Mouse (Mus musculus) kidney, postnatal 10 days (tissue): ENCODE data around the gene Gm49425.
"Not testable (repeated sequence)": the region's sequence is repeated elsewhere in the genome, so short reads cannot be mapped to it uniquely, and the experiment has no call there.

ENCODE experiments used
- DNase-seq: peaks from one replicate; pipeline ENCODE4 v3.0.0; 2021; ENCODE audit warnings: mixed read lengths

Gene Gm49425

DNA sequence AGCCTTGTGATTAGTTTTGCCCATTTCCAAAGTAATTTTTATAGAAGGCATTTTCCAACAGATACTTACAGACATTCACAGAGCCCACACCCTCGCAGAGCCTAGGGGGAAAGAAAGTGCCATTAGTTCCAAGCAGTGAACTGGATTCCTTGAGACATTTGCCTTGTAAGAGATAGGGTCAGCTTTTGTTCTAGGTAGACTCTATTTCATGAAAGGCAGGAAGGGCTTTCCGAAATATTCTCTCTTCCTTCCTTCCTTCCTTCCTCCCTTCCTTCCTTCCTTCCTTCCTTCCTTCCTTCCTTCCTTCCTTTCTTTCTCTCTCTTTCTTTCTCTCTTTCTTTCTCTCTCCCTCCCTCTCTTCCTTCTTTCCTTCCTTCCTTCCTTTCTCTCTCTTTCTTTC lies at the start of gene Gm49425:
Gene Gm49425 (minus strand): TSS at position 101 of the 400 bp plus-strand sequence.
- not testable (repeated sequence) for DNase-seq

DNA sequence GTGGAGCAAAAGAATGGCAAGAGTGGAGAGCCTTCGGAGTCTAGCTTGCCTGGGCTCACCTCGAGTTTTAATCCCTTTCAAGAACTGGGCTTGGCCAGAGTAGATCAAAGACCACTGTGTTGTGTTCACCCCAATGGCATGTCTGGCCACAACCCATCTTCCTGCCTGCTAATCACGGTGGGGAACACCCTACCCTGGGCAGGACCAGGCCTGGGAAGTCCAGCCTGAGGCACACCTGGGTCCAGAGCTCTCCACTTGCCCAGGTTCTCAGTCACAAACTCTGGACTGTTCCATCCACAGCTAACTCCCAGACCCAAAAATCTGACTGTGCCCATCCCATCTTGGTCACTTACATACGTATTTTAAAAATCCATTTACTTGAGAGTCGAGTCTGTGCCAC lies 45.8 kb upstream of the Gm49425 start, which contains the start of gene Krt90:
Gene Krt90 (minus strand): TSS at position 101 of the 400 bp plus-strand sequence.
- no peak for DNase-seq

DNA sequence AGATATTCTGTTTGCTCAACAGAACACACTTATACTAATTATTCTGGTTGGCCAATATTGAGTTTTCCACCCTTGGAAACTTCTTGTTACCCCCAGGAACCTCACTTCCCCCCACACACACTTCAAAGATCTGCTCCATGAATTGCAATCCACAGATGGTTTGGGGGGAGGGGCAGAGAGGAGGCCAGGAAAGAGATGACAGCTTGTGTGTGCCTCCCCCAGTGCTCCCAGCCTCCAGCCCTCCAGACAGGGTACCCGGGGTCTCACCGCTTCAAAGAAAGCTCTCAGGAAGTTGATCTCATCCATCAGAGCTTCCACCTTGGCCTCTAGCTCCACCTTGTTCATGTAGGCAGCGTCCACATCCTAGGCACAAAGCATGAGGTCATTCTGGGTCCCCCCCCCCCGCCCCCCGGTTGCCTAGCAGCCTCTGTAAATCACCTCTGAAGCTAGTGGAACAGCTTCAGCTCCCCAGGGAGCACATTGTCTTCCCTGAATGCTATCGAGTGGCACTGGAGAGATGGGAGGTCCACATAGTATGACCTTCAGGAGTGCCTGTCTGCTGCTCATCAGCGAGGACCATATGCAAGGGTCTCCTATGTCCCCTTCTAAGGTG lies 41.1 kb upstream of the Gm49425 start:
- no peak for DNase-seq

DNA sequence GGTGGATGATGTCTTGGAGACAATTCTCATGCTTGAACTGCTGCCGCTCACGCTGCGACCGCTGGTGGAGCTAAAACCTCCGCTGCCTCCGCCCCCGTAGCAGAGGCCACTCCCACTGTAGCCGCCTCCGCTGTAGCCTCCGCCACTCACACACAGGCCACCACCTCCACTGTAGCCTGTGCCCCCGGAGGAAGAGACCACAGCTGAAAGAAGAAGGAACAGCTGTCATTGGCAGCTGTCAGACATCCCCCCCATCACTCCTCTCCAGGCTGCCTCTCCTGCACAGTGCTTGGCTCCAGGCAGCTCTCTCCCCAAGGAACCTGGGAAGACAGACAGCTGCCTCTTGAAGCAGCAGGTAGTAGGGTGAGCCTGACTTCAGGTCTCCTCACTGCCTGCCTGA lies 36.1 kb upstream of the Gm49425 start:
- DNase-seq = peak; percentile 70

DNA sequence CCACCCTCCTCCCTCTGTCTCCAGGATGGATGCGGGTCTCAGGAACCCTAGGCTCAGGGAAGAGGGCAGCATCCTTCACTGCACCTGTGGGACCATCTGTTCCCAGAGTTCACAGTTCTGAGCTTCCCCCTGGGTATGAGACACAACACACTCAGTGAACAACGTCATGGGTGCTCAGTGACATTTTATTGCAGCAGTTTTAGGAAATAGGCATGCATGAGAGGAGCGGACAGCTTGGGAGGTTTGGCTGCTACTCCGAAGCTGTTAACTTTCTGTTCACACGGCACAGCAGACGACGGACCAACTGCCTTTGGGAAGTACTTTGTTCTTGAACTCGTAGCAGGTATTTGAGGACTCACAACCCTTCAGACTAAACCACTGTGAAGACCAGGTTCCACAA lies 35.1 kb upstream of the Gm49425 start:
- DNase-seq = no peak

DNA sequence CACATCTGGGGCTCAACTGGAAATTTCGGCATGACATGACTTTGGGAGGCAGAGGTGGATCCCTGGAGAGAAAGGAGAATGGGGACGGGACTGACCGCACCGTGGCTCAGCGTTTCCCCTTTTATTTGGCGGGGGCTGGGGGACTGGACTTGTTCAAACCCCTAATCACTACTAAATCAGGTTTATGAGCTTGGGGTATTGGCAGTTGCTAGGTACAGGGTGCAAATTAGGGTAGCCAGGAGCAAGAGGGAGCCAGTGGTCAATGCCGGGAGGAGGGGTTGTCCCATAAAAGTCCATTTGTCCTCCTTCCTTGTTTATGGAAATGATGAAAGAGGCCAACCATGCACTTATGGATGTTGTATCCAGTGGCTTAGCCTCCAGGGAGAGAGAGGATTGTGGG lies 33.5 kb upstream of the Gm49425 start, which contains the start of gene Krt82:
Gene Krt82 (minus strand): TSS at position 101 of the 400 bp plus-strand sequence.
- no peak for DNase-seq

DNA sequence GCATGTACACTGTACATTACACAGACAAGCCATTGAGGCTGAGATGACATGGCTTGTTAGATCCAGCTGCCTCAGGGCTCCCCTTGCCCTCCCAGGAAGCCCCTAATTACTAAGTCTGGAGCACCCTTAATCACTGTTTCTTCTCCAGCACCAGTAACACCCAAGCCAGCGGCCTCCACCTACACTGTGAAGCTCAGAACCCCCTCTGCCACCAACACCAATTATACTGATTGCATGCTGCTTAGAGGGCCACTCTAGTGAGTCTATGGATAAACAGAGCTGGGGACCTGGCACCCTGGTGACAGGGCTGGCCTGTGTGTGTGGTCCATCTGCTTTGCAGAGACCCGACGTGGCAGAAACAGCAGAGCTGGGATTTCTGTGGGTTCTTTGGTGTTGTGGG lies 27.4 kb upstream of the Gm49425 start:
- no peak for DNase-seq

DNA sequence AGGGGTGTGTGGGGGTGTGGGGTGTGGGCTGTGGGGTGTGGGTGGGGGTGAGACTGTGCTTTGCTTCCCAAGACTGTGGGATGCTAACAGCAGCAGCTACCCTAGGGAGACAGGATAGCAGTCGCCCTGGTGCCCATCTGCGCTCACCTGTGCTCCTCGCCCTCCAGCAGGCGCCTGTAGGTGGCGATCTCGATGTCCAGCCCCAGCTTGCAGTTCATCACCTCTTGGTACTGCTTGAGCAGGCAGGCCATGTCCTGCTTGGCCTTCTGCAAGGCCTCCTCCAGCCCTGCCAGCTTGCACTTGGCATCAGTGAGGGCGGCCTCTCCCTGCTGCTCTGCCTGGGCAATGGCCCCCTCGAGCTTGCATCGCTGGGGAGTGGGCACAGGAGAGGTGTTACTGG lies 25.5 kb upstream of the Gm49425 start:
- peak; percentile 21 for DNase-seq

DNA sequence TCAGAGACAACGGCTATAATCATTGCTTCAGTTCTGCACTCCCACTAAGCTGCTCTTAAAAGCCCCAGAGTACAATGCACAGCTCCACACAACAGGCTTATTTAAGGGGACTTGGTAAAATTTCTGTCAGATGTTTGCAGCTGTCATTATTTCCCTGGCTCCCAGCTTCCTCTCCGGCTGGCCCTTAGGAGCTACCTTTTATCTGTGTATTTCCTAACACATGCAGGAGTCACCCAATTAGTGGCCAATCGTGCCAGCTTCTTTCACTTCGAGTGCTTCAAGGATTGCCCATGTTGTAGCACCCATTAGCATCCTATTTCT lies 21.5 kb upstream of the Gm49425 start:
- DNase-seq = no peak

DNA sequence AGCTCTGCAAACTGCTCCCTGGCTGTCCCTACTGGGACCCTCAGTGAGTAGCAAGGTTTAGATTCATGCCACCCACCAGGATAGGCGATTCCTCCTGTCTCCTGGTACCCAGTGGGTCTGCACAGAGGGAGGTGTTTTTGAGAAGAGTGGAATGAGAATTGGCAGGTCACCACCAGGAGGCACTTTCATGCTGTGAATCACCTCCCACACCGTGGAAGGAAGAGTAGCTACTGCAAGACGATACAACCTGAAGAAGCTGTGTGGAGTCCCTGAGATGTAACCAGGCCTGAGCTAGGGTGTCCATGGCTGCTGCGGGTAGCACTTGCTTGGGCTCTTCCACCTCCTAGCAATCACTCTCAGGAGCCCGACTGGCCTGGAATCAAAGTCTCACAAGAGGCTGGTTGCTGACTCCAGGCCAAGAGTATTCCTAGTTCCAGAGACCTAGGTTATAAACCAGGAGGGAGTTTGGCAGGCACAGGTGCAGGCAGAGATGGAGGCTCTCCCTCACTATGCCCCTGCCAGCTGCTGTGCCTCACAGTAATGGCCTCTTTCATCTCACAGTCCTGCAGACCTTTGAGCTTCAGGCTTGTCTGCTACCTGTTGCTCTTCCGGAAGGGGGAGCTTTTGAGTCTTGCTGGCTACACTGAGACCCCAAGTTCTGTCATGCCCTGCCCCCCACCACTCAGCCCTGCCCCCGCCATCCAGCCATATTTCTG lies 21.0 kb upstream of the Gm49425 start:
- peak; percentile 50 for DNase-seq

DNA sequence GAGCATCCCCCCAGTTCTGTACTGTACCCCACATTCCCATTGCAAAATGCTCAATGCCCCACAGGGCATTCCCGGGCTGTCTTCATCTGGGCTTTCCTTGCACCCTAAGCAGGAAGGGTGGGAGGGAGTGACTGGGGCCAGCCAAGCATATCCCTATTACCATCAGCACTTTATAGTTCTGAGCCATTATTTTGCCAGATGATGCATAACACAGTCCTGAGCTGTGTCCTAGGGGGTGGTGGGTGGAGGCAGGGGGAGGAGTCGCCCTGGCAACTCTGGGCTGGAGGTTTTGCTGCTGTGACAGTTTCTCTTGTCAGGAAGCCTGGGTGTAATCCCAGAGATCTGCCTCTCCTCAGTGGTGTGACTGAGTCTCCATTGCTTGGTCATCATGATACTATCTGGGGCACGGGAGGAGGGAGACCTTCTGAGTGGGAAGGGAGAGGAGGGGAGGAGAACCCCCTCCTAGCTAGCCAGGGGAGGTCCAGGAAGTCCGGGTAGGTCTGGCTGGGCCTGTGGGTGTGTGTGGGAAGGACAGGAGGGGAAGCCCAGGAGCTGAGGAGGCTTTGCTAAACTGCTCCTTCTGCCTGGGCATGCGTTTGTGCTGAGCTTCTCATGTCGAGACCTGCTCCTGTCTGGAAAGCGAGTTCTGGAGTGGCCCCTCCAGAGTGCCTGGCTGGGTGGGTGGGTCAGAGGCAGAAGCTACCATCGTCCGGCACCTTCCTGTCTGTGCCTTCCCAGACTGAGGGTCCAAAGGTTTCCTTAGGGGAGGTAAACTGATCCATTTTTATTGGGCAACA lies 19.2 kb upstream of the Gm49425 start:
- no peak for DNase-seq

DNA sequence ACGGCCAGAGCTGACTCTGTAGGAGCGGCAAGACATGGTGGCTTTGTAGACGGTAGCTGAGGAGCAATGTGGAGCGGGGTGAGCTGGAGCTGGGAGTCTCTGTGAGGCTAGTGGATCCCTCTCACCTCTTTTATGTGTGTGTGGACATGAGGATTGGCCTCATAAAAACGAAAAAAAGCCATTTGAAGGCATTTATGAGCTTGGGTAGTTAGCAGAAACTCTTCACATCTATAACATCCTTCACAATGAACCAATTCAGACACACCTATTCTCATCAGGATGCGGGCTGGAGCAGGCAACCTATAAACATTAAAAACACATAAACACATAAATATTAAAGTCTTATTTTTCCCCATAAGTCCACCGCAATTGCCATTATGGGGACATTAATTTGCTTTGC lies 15.7 kb upstream of the Gm49425 start, which contains the start of gene Krt84:
Gene Krt84 (minus strand): TSS at position 101 of the 400 bp plus-strand sequence.
- no peak for DNase-seq

DNA sequence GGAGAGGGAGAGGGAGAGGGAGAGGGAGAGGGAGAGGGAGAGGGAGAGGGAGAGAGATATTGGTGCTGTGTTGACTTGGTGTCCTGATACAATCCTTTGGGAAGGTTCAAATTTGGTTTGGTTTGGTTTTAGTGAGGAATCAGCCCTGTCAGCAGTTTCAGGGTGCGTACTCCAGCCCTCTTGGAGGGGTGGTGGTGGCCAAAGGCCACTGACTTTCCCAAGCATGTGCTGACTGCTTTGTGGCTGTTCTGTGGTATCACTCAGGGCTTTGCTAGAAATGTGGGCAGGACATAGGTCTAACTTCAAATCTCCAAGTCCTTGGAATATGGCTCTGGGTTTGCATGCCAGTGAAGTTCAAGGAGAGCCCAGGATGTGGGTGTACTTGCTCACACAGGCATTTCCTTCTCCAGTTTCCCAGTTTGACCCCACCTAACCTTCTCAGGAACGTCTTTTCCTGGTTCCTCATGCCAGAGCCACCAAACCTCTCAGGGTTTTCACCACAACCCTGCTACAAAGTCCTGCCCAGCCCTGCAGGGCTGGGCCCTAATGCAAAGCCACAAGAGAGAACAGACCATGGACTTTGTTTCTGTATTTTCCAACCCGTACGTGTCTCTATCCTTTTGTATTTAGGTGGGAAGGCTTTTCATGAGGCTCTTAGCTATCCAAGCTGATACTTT lies 5.6 kb upstream of the Gm49425 start:
- no peak for DNase-seq

DNA sequence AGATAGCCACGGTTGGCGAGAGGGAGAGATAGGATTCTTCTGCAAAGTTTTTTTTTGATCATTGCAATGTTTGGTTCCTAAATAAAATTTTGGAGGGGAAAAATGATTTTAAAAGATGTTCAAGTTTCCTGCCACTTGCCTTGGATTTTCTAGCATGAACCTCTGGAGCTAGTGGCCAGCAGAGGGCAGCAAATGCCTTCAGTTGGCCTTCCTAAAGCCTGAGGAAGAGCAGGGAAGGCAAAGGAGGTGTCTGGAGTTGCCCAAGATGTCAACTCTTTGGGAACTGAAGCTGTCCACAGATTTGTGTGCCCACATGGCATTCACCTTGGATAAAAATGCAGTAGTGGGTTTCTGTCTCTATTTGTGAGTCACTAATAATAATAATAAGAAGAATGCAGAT lies 2.7 kb upstream of the Gm49425 start:
- peak; percentile 91 for DNase-seq

DNA sequence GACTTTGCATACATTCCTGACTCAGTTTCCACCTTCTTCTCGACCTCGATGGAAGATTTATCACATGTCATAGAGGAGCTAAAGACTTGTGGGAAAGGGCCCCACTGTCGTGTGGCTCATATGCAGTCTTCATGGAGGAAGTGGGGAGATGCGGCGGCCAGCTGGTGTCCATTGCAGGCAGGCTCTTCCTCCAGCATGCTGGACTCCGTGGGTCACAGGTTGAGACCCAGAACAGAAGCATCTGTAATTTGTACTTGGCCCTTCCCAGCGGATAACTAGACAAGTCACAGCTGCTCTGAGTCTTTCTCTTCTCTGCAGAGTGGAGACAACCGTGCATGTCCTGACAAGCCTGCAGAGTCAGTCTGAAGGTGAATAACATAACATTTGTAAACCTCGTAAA lies 8.8 kb downstream of the Gm49425 start:
- peak; percentile 69 for DNase-seq

DNA sequence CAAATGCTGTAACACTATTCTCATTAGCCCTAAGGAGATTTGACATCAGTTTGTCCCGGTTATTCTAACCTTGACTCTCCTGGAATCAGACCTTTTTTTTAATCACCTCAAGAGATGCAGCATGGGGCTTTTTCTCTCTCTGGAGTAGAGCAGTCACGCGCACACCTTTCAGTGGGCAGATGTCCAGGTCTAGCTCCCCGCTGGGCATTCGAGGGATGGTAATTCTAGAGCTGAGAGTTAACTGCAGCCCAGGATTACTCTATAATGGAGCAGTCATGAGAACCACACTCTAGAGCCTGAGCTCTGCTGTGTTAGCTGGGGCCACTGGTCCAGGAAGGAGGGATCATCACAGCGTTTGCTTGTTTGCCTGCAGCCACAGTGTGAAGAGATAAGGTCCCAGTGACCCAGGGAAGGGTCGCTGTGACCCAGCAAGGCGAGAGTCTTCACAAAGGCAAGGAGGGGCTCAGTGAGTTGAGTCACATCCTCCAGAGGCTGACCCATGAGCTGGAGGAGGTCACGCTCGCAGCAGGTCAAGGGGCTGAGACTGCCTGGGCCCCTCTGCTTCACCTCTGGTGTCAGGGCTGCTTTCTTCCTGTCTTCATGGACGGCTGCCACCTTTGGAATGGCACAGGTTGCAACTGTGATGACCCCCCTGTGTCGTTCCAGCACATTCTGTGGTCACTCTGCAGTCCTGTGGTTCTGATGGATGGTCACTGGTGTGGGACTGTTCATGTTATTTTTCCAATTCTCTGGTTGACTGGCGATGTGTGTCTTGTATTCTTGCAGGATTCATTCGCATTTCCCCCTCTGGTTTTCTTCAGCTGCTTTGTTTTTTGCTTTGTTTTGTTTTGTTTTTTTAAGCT lies 9.9 kb downstream of the Gm49425 start:
- DNase-seq = no peak

DNA sequence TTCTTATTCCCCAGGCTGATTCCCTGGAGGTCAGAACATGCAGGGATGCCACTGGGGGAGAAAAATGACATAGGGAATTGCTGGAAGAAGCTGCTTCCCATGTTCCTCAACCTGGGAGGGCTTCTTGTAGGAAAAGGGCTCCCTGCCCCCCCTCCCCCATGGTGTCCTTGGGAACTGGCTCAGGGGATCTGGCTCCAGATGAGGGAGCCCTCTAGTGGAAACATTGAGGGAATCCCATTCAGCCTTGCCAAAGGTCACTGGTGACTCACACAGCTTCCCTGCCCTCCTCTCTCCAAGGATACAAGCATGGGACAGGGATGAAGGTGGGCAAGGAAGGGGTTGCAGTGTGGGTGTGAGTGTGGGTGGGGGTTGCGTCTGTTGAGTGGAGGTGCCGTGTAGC lies 19.9 kb downstream of the Gm49425 start:
- DNase-seq = peak; percentile 51

DNA sequence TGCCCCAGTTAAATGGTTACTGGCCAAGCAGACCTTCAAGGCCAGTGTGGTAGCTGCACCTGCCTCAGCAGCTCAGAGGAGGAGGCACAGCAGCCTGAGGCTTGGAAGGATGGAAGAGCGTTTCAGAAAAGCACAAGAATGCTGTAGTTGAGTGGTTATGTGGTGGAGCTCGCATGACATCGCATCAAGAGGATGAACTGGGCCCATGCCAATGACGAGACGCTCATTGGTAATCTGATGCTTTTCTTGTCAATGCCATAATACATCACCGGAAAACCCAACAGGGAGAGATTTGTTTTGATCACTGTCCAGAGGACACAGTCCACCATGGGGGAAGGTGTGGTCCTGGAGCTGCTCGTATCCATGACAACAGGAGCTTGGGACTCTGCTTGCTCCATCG lies 21.8 kb downstream of the Gm49425 start:
- DNase-seq = no peak

DNA sequence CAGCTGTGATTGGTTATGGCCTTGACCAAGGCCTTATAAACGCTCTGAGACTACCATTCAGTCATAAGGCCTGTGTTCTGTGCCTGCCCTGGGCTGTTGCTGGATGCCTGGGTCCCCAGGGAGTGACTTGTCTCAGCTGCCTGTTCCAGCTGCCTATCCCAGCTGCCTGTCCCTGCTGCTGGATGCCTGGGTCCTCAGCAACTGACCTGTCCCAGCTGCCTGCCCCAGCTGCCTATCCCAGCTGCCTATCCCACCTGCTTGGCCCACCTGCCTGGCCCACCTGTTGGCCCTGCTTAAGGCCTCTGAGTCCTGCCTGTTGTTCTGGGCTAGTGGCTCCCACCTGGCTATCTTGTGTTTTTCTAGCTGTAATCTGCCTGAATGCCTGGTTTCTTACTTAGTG lies 22.9 kb downstream of the Gm49425 start:
- no peak for DNase-seq

DNA sequence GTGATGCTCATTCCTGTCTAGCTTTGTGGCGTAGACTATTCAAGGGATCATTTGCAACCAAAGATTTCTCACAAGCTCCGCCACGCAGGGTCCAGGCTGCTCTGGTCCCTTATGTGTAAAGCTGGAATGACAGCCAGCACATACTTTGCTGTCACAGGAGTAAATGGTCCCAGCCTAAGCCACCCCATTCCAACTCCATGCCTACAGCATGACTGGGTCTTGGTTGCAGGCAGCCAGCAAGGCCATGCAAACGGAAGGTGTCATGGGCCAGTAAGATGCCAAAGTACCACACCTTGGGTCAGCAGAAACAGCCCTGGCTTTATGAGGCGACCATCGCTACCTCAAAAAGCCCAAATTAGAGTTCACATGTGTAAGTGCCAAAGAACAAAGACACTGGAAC lies 23.3 kb downstream of the Gm49425 start:
- DNase-seq = no peak

DNA sequence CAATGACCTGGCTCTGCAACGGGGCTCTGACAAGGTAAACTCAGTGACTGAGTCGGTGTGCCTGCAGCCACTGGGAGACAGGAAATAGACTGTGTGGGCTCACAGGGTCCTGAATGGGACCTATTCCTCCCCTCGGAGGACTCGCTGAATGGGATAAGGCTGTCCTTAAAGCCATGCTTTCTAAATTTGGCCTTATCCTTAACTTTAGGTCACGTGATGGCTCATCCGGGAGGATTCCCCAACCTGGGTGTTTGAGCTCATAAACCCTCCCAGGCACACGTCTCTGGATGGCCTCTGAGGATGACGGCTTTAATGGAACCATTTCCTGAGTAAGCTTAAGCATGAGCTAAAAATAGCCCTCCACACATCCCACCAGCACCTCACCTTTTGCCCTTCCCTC lies 24.3 kb downstream of the Gm49425 start:
- DNase-seq = no peak

DNA sequence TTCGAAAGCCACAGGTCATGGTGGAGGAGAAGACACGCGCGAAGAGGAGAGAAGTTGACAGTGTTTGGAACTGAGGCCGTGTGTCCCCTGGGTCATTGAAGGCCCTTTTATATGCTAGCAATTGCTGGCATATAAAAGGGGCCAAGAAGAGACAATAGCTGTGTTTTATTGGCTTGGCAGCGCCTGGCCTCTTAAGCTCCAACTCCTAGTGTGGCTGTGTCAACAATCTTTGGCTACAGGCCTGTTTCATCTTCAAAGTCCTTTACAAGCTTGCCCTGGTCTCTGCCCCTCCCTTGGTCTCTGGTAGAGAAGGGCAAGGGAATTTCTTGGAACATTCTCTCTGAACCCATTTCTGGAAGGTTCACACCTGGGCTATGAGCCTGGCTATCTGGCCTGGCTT lies 25.6 kb downstream of the Gm49425 start, which contains the start of gene Krt83:
Gene Krt83 (minus strand): TSS at position 82 of the 400 bp plus-strand sequence.
- no peak for DNase-seq
